29 mouse cellular contexts compared by ENCODE assay signal in genomic region chr12:102398588-102398987, GRCm38 (mm10). TPM values are rescaled to one million over a fixed set of nuclear protein-coding genes. Genes with fewer than 3 reads are reported as not detected.
DNase-seq lines count a peak whose midpoint lies in the region; ATAC-seq lines count a peak whose summit lies in the region.
"Had no signal": no experiment of that assay in that cellular context is flagged by ENCODE, and none has a peak within 500 bp of the region (broad histone marks: within the 10 kb centered on the region; RNA-seq: fewer than 3 reads in every experiment).

No protein-coding gene starts in this region.

- peaks cover 80% of the 10 kb centered on the region for H3K36me3 ChIP-seq in heart, embryonic 10.5 days
- peaks cover 27% of the 10 kb centered on the region for H3K36me3 ChIP-seq in intestine, embryonic 14.5 days (ENCODE audit: control insufficient read depth, insufficient read depth, low read length)
- H3K36me3 ChIP-seq in intestine, embryonic 15.5 days: no peaks in the 10 kb centered on the region
- H3K36me3 ChIP-seq: G1E; liver, embryonic 13.5 days had no signal

- no peak overlapping the region for H3K9ac ChIP-seq in intestine, embryonic 14.5 days (ENCODE audit: low read length)
- no peak overlapping the region for H3K9ac ChIP-seq in intestine, embryonic 15.5 days
- H3K9ac ChIP-seq: embryonic facial prominence, embryonic 12.5 days; forebrain, embryonic 15.5 days; hindbrain, embryonic 13.5 days; kidney, embryonic 15.5 days; liver, embryonic 13.5 days; stomach, embryonic 15.5 days had no signal

- DNase-seq in heart, embryonic 10.5 days (ENCODE audit: low spot score): no peak
- DNase-seq in heart, postnatal 25 days (ENCODE audit: low spot score): no peak
- peak; percentile 43 for DNase-seq in intestine, embryonic 14.5 days (ENCODE audit: low spot score)
- peak; percentile 30 for DNase-seq in R1 (ENCODE audit: low read depth, low spot score)
- DNase-seq in urinary bladder, adult 18-20 months (ENCODE audit: low spot score in 2 of 2): no peak
- no peak for DNase-seq in liver
- DNase-seq: adrenal gland, adult 2 months; B cell, adult 2 months; cerebellum, adult 9-10 months; embryo, embryonic 11 days; gastrocnemius, postnatal 14 days; heart, postnatal 14 days; kidney, adult 18-20 months; left cerebral cortex, postnatal 4 days; liver, embryonic 13.5 days; lung, adult 18-20 months; lung, postnatal 10 days; right cerebral cortex, postnatal 25 days had no signal

- no peaks in the 10 kb centered on the region for H3K27me3 ChIP-seq in heart, embryonic 10.5 days (ENCODE audit: insufficient read depth, poor library complexity, severe bottlenecking)
- H3K27me3 ChIP-seq in intestine, embryonic 14.5 days (replicated peaks; ENCODE audit: control insufficient read depth, insufficient read depth, low read length): no peaks in the 10 kb centered on the region
- no peaks in the 10 kb centered on the region for H3K27me3 ChIP-seq in intestine, embryonic 15.5 days (replicated peaks)
- H3K27me3 ChIP-seq: embryonic facial prominence, embryonic 12.5 days; forebrain, embryonic 15.5 days; kidney, embryonic 15.5 days; liver, embryonic 13.5 days; stomach, embryonic 15.5 days had no signal

- H3K4me1 ChIP-seq in heart, embryonic 10.5 days: peaks cover 17% of the 10 kb centered on the region
- no peaks in the 10 kb centered on the region for H3K4me1 ChIP-seq in intestine, embryonic 14.5 days (replicated peaks; ENCODE audit: control insufficient read depth, insufficient read depth, low read length)
- H3K4me1 ChIP-seq in intestine, embryonic 15.5 days (replicated peaks): no peaks in the 10 kb centered on the region
- H3K4me1 ChIP-seq: embryonic facial prominence, embryonic 12.5 days; kidney, embryonic 15.5 days; liver, embryonic 13.5 days; stomach, embryonic 15.5 days had no signal

- ATAC-seq in intestine, embryonic 14.5 days (replicated peaks; ENCODE audit: low FRiP score, low TSS enrichment, low read depth): no peak
- no peak for ATAC-seq in intestine, embryonic 15.5 days
- ATAC-seq in granulocyte monocyte progenitor cell, adult 5-6 weeks (replicated peaks; ENCODE audit: poor library complexity, severe bottlenecking): peak; percentile 49
- ATAC-seq: forebrain, embryonic 15.5 days; midbrain, embryonic 16.5 days had no signal

- peak overlapping the region; percentile 63; the same call in 1 of the 2 replicates for H3K27ac ChIP-seq in heart, embryonic 10.5 days
- no peak overlapping the region for H3K27ac ChIP-seq in intestine, embryonic 14.5 days (ENCODE audit: low read depth)
- no peak overlapping the region for H3K27ac ChIP-seq in intestine, embryonic 15.5 days
- H3K27ac ChIP-seq: embryonic facial prominence, embryonic 12.5 days; forebrain, embryonic 10.5 days; forebrain, embryonic 15.5 days; hindbrain, embryonic 13.5 days; kidney, embryonic 15.5 days; liver, embryonic 13.5 days; stomach, embryonic 15.5 days had no signal

- H3K4me3 ChIP-seq in heart, embryonic 10.5 days: no peak overlapping the region
- no peak overlapping the region for H3K4me3 ChIP-seq in intestine, embryonic 14.5 days (ENCODE audit: low read depth, low read length)
- H3K4me3 ChIP-seq in intestine, embryonic 15.5 days (replicated peaks): no peak overlapping the region
- H3K4me3 ChIP-seq: embryonic facial prominence, embryonic 12.5 days; forebrain, embryonic 10.5 days; forebrain, embryonic 15.5 days; hindbrain, embryonic 13.5 days; kidney, embryonic 15.5 days; liver, embryonic 13.5 days; stomach, embryonic 15.5 days had no signal

- no peaks in the 10 kb centered on the region for H3K9me3 ChIP-seq in heart, embryonic 10.5 days
- no peaks in the 10 kb centered on the region for H3K9me3 ChIP-seq in intestine, embryonic 14.5 days (ENCODE audit: control insufficient read depth, low read length)
- no peaks in the 10 kb centered on the region for H3K9me3 ChIP-seq in intestine, embryonic 15.5 days
- H3K9me3 ChIP-seq: embryonic facial prominence, embryonic 12.5 days; forebrain, embryonic 10.5 days; forebrain, embryonic 15.5 days; G1E; hindbrain, embryonic 13.5 days; kidney, embryonic 15.5 days; liver, embryonic 13.5 days; stomach, embryonic 15.5 days had no signal

- WGBS in heart, embryonic 10.5 days: 72% methylated on average over 4 of the region's 4 CpGs
- 84% methylated on average over 4 of the region's 4 CpGs for WGBS in intestine, embryonic 14.5 days
- 89% methylated on average over 4 of the region's 4 CpGs for WGBS in intestine, embryonic 15.5 days

- H3K4me2 ChIP-seq in intestine, embryonic 14.5 days (ENCODE audit: low read length): no peak overlapping the region
- H3K4me2 ChIP-seq in intestine, embryonic 15.5 days (replicated peaks): no peak overlapping the region
- H3K4me2 ChIP-seq: embryonic facial prominence, embryonic 12.5 days; forebrain, embryonic 15.5 days; hindbrain, embryonic 13.5 days; kidney, embryonic 15.5 days; liver, embryonic 13.5 days; midbrain, embryonic 11.5 days; stomach, embryonic 15.5 days had no signal

- intact Hi-C loops in heart, postnatal 25 days (cut with DNase I): no loop called here

RNA-seq across cellular contexts. Expression of gene Lgmn, which starts 41.0 kb away (rescaled TPM):
- polyA plus RNA-seq in heart, embryonic 10.5 days (2016; fragmentation: Nextera tagmentation; extraction: Ambion mirVana): 84.4 and 111 TPM in 2 replicates
- total RNA-seq in heart, postnatal 25 days (2021): 10 to 100 TPM; 62.2 to 72.2 TPM
- polyA plus RNA-seq in intestine, embryonic 14.5 days (2014; fragmentation: Nextera tagmentation; extraction: Ambion mirVana): 79.6 and 82.7 TPM in 2 replicates
- polyA plus RNA-seq in intestine, embryonic 15.5 days (2015; fragmentation: Nextera tagmentation; extraction: Ambion mirVana): 81.0 and 84.1 TPM in 2 replicates
- total RNA-seq in granulocyte monocyte progenitor cell, adult 5-6 weeks (2014; fragmentation: Nextera tagmentation): 0.47 and 0.58 TPM in 2 replicates
- total RNA-seq in granulocyte monocyte progenitor cell, adult 5-6 weeks (2017): 1.2 and 1.7 TPM in 2 replicates

Comparison
In these comparisons a context has a peak if more than half of its experiments do, and no peak if none do; other contexts are left out.
1. DNase-seq: peak in intestine, embryonic 14.5 days (single experiment) and R1 (single experiment); none in heart, embryonic 10.5 days (single experiment), heart, postnatal 25 days (single experiment), urinary bladder, adult 18-20 months (0 of 2) and liver (single experiment).